Mouse (Mus musculus): Measurements from ENCODE around the gene Nsf. TPM values are rescaled to one million over a fixed set of nuclear protein-coding genes. Genes with fewer than 3 reads are reported as not detected.
"Not testable (repeated sequence)": the region's sequence is repeated elsewhere in the genome, so short reads cannot be mapped to it uniquely, and the experiment has no call there.

Gene Nsf
- total RNA-seq, 2 experiments from 2014 or later, result 44.8 to 51.1 TPM

GRCm38 (mm10) chr11:103896966-103897750 is 56.7 kb downstream of the Nsf start:
- ATAC-seq (ENCODE audit: poor library complexity, severe bottlenecking), result no peak

- ATAC-seq (ENCODE audit: poor library complexity, severe bottlenecking), result no peak
Observed at GRCm38 (mm10) chr11:103896056-103896455, 57.8 kb downstream of the Nsf start.

GRCm38 (mm10) chr11:103892831-103893230 is 61.0 kb downstream of the Nsf start:
- no peak for ATAC-seq (ENCODE audit: poor library complexity, severe bottlenecking)

GRCm38 (mm10) chr11:103891781-103892180 is 62.1 kb downstream of the Nsf start:
- ATAC-seq (ENCODE audit: poor library complexity, severe bottlenecking), result no peak

- no peak for ATAC-seq (ENCODE audit: poor library complexity, severe bottlenecking)
Observed at GRCm38 (mm10) chr11:103890337-103891186, 63.3 kb downstream of the Nsf start.

- ATAC-seq (ENCODE audit: poor library complexity, severe bottlenecking), result no peak
Observed at GRCm38 (mm10) chr11:103887724-103888410, 66.0 kb downstream of the Nsf start.

GRCm38 (mm10) chr11:103884749-103885383 is 69.0 kb downstream of the Nsf start:
- ATAC-seq (ENCODE audit: poor library complexity, severe bottlenecking), result no peak

- ATAC-seq (ENCODE audit: poor library complexity, severe bottlenecking), result peak; percentile 74
Observed at GRCm38 (mm10) chr11:103883793-103884192, 70.1 kb downstream of the Nsf start.

GRCm38 (mm10) chr11:103879476-103879875 is 74.4 kb downstream of the Nsf start:
- not testable (repeated sequence) for ATAC-seq (ENCODE audit: poor library complexity, severe bottlenecking)

- ATAC-seq (ENCODE audit: poor library complexity, severe bottlenecking), result no peak
Observed at GRCm38 (mm10) chr11:103878441-103878840, 75.4 kb downstream of the Nsf start.

- ATAC-seq (ENCODE audit: poor library complexity, severe bottlenecking), result no peak
Observed at GRCm38 (mm10) chr11:103870352-103870751, 83.5 kb downstream of the Nsf start.

GRCm38 (mm10) chr11:103867702-103868101 is 86.2 kb downstream of the Nsf start:
- no peak for ATAC-seq (ENCODE audit: poor library complexity, severe bottlenecking)

- no peak for ATAC-seq (ENCODE audit: poor library complexity, severe bottlenecking)
Observed at GRCm38 (mm10) chr11:103865346-103865745, 88.5 kb downstream of the Nsf start.

GRCm38 (mm10) chr11:103864486-103864885 is 89.4 kb downstream of the Nsf start:
- no peak for ATAC-seq (ENCODE audit: poor library complexity, severe bottlenecking)

GRCm38 (mm10) chr11:103862951-103863350 is 90.9 kb downstream of the Nsf start:
- ATAC-seq (ENCODE audit: poor library complexity, severe bottlenecking), result no peak

- no peak for ATAC-seq (ENCODE audit: poor library complexity, severe bottlenecking)
Observed at GRCm38 (mm10) chr11:103859933-103860610, 93.8 kb downstream of the Nsf start.

GRCm38 (mm10) chr11:103858760-103859159 is 95.1 kb downstream of the Nsf start:
- ATAC-seq (ENCODE audit: poor library complexity, severe bottlenecking), result no peak

- no peak for ATAC-seq (ENCODE audit: poor library complexity, severe bottlenecking)
Observed at GRCm38 (mm10) chr11:103856641-103857040, 97.2 kb downstream of the Nsf start.

- ATAC-seq (ENCODE audit: poor library complexity, severe bottlenecking), result no peak
Observed at GRCm38 (mm10) chr11:103854294-103854693, 99.6 kb downstream of the Nsf start.

GRCm38 (mm10) chr11:103853284-103853920 is 100.5 kb downstream of the Nsf start:
- ATAC-seq (ENCODE audit: poor library complexity, severe bottlenecking), result no peak
